Mouse (Mus musculus) T-helper 2 cell (primary cell): ENCODE measurements at regions not wholly inside any gene's neighbourhood (a gene's known extent, or its start where the extent isn't known, plus 50 kb on each side); places are given as distances from the start of the nearest gene placed in this dataset.

ENCODE experiments used
- in situ Hi-C: fragments of 300-600 bp; cut with MboI, MseI; formaldehyde crosslinking; loops from one replicate; pipeline ENCODE4 v1.15.1; 2025; ENCODE audit warnings: high pct_unique_total_duplicates

DNA sequence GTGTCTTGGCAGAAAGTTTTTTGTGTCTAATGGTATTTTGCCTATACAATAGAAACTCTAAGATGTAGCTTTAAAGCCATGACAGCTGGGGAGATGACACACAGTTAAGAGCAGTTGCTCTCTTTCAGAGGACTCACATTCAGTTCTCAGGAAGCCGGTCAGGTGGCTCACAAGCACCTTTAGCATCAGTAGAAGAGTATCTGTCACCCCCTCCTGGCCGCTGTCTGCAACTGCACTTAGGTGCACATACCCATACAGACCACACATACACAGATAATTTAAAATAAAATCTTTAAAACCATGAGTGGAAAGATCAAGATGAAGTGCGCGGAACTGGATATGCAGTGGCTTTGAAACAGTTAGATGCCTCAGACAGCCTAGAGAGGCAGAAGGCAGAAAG, 178.3 kb upstream of the Chrm3 start:
- in situ Hi-C loops: loop anchor here (25.0 kb wide), 1 partner anchor 652 kb away; no protein-coding TSS in a partner anchor

- in situ Hi-C loops: loop anchor here (25.0 kb wide), 1 partner anchor 640 kb away; no protein-coding TSS in a partner anchor
These were observed 166.6 kb upstream of the Chrm3 start for GRCm38 (mm10) chr13:10527251-10527650.

DNA sequence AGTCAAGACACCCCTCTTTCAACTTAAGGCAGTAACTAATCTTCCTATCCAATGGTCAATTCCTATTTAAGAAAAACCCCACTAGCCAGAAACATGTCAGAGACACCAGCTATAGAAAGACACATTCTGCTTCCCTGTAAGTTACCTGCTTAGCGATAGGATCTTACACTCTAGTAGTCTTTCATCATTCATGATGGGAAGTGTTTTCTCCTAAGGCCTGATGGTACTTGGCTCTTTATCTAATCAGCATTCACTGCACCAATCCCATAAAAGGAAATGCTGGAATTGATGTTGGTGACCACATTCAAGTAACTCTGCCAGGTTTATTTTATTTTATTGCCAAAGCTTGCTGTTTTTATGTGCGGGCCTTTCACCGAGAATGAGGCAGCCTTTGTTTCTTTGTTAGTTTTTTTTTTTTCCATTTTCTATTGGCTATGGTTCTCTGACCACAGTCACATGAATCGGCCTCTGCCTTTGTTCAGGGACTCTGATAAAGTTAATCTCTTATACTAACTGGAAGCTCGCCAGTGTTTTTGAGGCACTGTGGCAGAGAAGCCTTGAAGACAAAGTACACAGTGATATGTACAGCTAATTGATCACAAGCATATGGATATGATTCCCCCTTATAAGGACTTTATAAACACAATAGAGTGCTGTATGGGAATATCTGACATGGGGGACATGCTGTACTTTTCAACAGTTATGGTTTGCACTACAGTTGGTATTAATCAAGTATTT, 166.0 kb upstream of the Chrm3 start:
- in situ Hi-C loops: loop anchor here (25.0 kb wide), 1 partner anchor 639 kb away; no protein-coding TSS in a partner anchor

DNA sequence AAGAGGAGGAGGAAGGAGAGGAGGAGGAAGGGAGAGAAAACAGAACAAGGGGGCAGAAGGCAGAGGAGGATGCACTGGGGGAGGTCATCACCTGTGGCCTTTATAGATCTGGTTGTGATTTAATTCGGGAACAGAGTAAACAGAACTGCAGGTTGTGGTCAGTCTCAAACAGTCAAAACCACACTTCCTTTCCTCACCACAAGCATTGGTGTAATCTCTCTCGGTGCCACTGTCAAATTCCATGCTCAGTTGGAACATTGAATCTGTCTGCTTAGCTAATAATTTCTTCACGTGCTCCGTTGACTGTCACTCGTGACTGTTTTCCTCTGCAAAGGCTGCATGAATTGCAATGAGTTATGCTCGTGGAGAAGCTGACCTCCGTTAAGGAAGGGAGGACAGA, 143.6 kb upstream of the Chrm3 start:
- in situ Hi-C loops: no loop called here

GRCm38 (mm10) chr13:10455323-10455722, 94.7 kb upstream of the Chrm3 start:
- in situ Hi-C loops: no loop called here

- in situ Hi-C loops: no loop called here
These were observed 94.0 kb upstream of the Chrm3 start for GRCm38 (mm10) chr13:10454667-10455066.

DNA sequence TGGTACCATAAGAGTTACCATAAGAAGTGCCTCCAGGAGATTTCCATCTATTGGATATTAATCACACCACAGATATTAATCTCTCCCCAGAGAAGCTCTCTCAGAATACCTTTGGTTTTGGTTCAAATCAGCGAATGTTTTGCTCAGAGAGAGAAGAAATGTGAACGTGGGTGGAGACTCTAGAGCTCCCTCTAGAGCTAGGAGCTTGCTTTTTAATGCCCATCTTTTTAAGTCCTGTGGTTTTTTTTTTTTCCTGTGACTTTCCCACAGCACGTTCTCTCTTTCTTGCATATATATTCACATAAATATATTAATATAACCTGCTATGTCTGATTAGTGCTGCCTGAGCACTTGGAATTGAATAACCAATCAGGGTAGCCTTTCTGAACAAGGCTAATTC, 90.4 kb upstream of the Chrm3 start:
- in situ Hi-C loops: no loop called here

DNA sequence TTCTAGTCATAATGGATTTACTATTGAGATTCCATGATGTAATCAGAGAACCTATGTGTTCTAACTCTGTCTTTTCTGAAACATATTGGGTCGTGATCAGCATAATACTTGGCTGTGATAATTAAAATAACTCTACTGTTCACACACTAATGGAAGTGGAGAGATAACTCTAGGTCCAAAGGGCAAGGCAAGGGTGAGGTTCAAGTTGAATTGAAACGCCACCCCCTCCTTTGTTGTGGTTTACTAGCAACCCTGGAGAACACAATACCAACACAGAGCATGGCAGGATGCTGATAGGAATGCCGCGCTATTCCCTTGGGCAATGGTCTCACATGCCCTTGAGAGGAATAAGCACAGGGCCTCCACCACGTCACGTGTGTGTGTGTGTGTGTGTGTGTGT, 88.9 kb upstream of the Chrm3 start:
- in situ Hi-C loops: no loop called here

GRCm38 (mm10) chr13:10447806-10448205, 87.2 kb upstream of the Chrm3 start:
- in situ Hi-C loops: no loop called here

GRCm38 (mm10) chr13:10445679-10446078, 85.0 kb upstream of the Chrm3 start:
- in situ Hi-C loops: no loop called here
